Mouse (Mus musculus): Measurements from ENCODE around the gene Gm20388.
A peak's percentile ranks its signal among the peaks of the same experiment; 100 is the strongest.
"Not testable (repeated sequence)": the region's sequence is repeated elsewhere in the genome, so short reads cannot be mapped to it uniquely, and the experiment has no call there.

Gene Gm20388

GRCm38 (mm10) chr8:123185566-123186409, 3275.1 kb downstream of the Gm20388 start, which contains the start of gene Dpep1:
Dpep1 (plus strand) TSS chr8:123186242.
- no peak for DNase-seq

GRCm38 (mm10) chr8:123188006-123188405, 3277.4 kb downstream of the Gm20388 start:
- DNase-seq: no peak

GRCm38 (mm10) chr8:123188841-123189240, 3278.2 kb downstream of the Gm20388 start:
- no peak for DNase-seq

- DNase-seq: peak; percentile 21 to 23
These were observed 3280.0 kb downstream of the Gm20388 start for GRCm38 (mm10) chr8:123190678-123191077.

GRCm38 (mm10) chr8:123191908-123192307, 3281.3 kb downstream of the Gm20388 start:
- no peak for DNase-seq

- DNase-seq: no peak
These were observed 3283.1 kb downstream of the Gm20388 start for GRCm38 (mm10) chr8:123193771-123194170.

- peak; percentile 30 to 45 for DNase-seq
These were observed 3286.4 kb downstream of the Gm20388 start for GRCm38 (mm10) chr8:123197016-123197415.

- DNase-seq: no peak
These were observed 3289.2 kb downstream of the Gm20388 start for GRCm38 (mm10) chr8:123199864-123200263.

- DNase-seq: peak; percentile 81 to 82
These were observed 3291.6 kb downstream of the Gm20388 start for GRCm38 (mm10) chr8:123202288-123202687.

GRCm38 (mm10) chr8:123203571-123203970, 3292.9 kb downstream of the Gm20388 start:
- no peak for DNase-seq

GRCm38 (mm10) chr8:123211876-123212275, 3301.2 kb downstream of the Gm20388 start:
- no peak for DNase-seq

- peak; percentile 86 to 89 for DNase-seq
These were observed 3301.9 kb downstream of the Gm20388 start, which contains the start of the genes Chmp1a and Spata33 for GRCm38 (mm10) chr8:123212321-123213117. Chmp1a (minus strand) TSS chr8:123212763. Spata33 (plus strand) TSS chr8:123212832.

GRCm38 (mm10) chr8:123213118-123213772, 3302.6 kb downstream of the Gm20388 start:
- DNase-seq: no peak

GRCm38 (mm10) chr8:123215430-123215829, 3304.8 kb downstream of the Gm20388 start:
- no peak for DNase-seq

- no peak for DNase-seq
These were observed 3310.3 kb downstream of the Gm20388 start for GRCm38 (mm10) chr8:123220917-123221316.

- DNase-seq: peak; percentile 92 to 94
These were observed 3313.9 kb downstream of the Gm20388 start, which contains the start of gene Cdk10 for GRCm38 (mm10) chr8:123224278-123225266. Cdk10 (plus strand) TSS chr8:123224842.

GRCm38 (mm10) chr8:123228416-123228815, 3317.8 kb downstream of the Gm20388 start:
- no peak for DNase-seq

- not testable (repeated sequence) for DNase-seq
These were observed 3319.7 kb downstream of the Gm20388 start for GRCm38 (mm10) chr8:123230326-123230725.

- DNase-seq: no peak
These were observed 3321.1 kb downstream of the Gm20388 start for GRCm38 (mm10) chr8:123231742-123232141.

- DNase-seq: no peak
These were observed 3321.9 kb downstream of the Gm20388 start for GRCm38 (mm10) chr8:123232553-123232952.

- no peak for DNase-seq
These were observed 3322.7 kb downstream of the Gm20388 start for GRCm38 (mm10) chr8:123233300-123233699.

GRCm38 (mm10) chr8:123233760-123234159, 3323.1 kb downstream of the Gm20388 start:
- DNase-seq: no peak

All from B cell, adult 2 months (primary cell).